Comparison of ENCODE assay signal across 12 mouse cellular contexts in genomic region chr3:37378412-37378811, GRCm38 (mm10). TPM values are rescaled to one million over a fixed set of nuclear protein-coding genes. Genes with fewer than 3 reads are reported as not detected.
DNase-seq lines count a peak whose midpoint lies in the region; ATAC-seq and TF ChIP-seq lines count a peak whose summit lies in the region.
"Had no signal": no experiment of that assay in that cellular context is flagged by ENCODE, and none has a peak within 500 bp of the region (broad histone marks: within the 10 kb centered on the region; RNA-seq: fewer than 3 reads in every experiment).

No protein-coding gene starts in this region.

- H3K4me2 ChIP-seq in midbrain, embryonic 13.5 days (replicated peaks): no peak overlapping the region
- no peak overlapping the region for H3K4me2 ChIP-seq in midbrain, embryonic 16.5 days (ENCODE audit: low read length)
- no peak overlapping the region for H3K4me2 ChIP-seq in myocyte (ENCODE audit: low read depth)
- H3K4me2 ChIP-seq: forebrain, embryonic 13.5 days; heart, embryonic 13.5 days had no signal

- no peak for TF ChIP-seq CTCF in gastrocnemius, adult 2 months (IDR thresholded peaks at IDR 0.05)

- no peak overlapping the region for H3K9ac ChIP-seq in midbrain, embryonic 13.5 days (replicated peaks)
- H3K9ac ChIP-seq in midbrain, embryonic 16.5 days (ENCODE audit: low read depth, low read length): no peak overlapping the region
- H3K9ac ChIP-seq: forebrain, embryonic 13.5 days; heart, embryonic 13.5 days; liver, embryonic 14.5 days had no signal

- TF ChIP-seq POLR2A in myocyte (IDR thresholded peaks at IDR 0.05; ENCODE audit: insufficient read length, low read depth): no peak

- no peaks in the 10 kb centered on the region for H3K36me3 ChIP-seq in midbrain, embryonic 13.5 days
- no peaks in the 10 kb centered on the region for H3K36me3 ChIP-seq in midbrain, embryonic 16.5 days (ENCODE audit: control insufficient read depth, insufficient read depth, low read length)
- H3K36me3 ChIP-seq in myocyte (ENCODE audit: control insufficient read depth, insufficient read depth): no peaks in the 10 kb centered on the region
- H3K36me3 ChIP-seq: heart, embryonic 13.5 days had no signal

- H3K27me3 ChIP-seq in midbrain, embryonic 13.5 days: no peaks in the 10 kb centered on the region
- H3K27me3 ChIP-seq in midbrain, embryonic 16.5 days (ENCODE audit: control insufficient read depth, insufficient read depth, low read depth, low read length): no peaks in the 10 kb centered on the region
- no peaks in the 10 kb centered on the region for H3K27me3 ChIP-seq in myocyte (ENCODE audit: control insufficient read depth, insufficient read depth, insufficient read length)
- H3K27me3 ChIP-seq: forebrain, embryonic 13.5 days; heart, embryonic 13.5 days had no signal

- H3ac ChIP-seq in myocyte (ENCODE audit: control insufficient read depth, insufficient read length): no peak overlapping the region

- H3K9me3 ChIP-seq in midbrain, embryonic 13.5 days: no peaks in the 10 kb centered on the region
- no peaks in the 10 kb centered on the region for H3K9me3 ChIP-seq in midbrain, embryonic 16.5 days (replicated peaks; ENCODE audit: control insufficient read depth, low read length, poor library complexity, severe bottlenecking)
- H3K9me3 ChIP-seq: forebrain, embryonic 13.5 days; heart, embryonic 13.5 days had no signal

- no peaks in the 10 kb centered on the region for H3K79me2 ChIP-seq in myocyte (ENCODE audit: control insufficient read depth, insufficient read depth)

- H3K4me3 ChIP-seq in gastrocnemius, adult 2 months: no peak overlapping the region
- no peak overlapping the region for H3K4me3 ChIP-seq in midbrain, embryonic 13.5 days (replicated peaks)
- no peak overlapping the region for H3K4me3 ChIP-seq in midbrain, embryonic 16.5 days (ENCODE audit: low read depth, low read length)
- H3K4me3 ChIP-seq in myocyte: no peak overlapping the region
- H3K4me3 ChIP-seq: forebrain, embryonic 13.5 days; heart, embryonic 13.5 days; layer of hippocampus, adult 2 months had no signal

- ATAC-seq in midbrain, embryonic 13.5 days: peak; percentile 43; the same call in 1 of the 2 replicates
- no peak for ATAC-seq in midbrain, embryonic 16.5 days
- ATAC-seq: forebrain, embryonic 13.5 days had no signal

- WGBS in midbrain, embryonic 13.5 days: 77% methylated on average over 6 of the region's 6 CpGs
- 67% methylated on average over 6 of the region's 6 CpGs for WGBS in midbrain, embryonic 16.5 days

- 0 out of 2 replicates have a peak, but pooled peaks cover 5% of the 10 kb centered on the region for H3K4me1 ChIP-seq in midbrain, embryonic 13.5 days (replicated peaks)
- no peaks in the 10 kb centered on the region for H3K4me1 ChIP-seq in midbrain, embryonic 16.5 days (ENCODE audit: control insufficient read depth, insufficient read depth, low read length)

- peak overlapping the region; percentile 85 for H3K27ac ChIP-seq in gastrocnemius, adult 2 months
- H3K27ac ChIP-seq in midbrain, embryonic 13.5 days: no peak overlapping the region
- H3K27ac ChIP-seq in midbrain, embryonic 16.5 days (ENCODE audit: low read length): no peak overlapping the region
- H3K27ac ChIP-seq: forebrain, embryonic 13.5 days; heart, embryonic 13.5 days; layer of hippocampus, adult 2 months; liver, embryonic 14.5 days had no signal

- DNase-seq in gastrocnemius, adult 2 months: no peak
- no peak for DNase-seq in gastrocnemius, postnatal 25 days
- DNase-seq in kidney, postnatal 25 days: peak; percentile 5 to 54
- DNase-seq in thymus, postnatal 0 days (ENCODE audit: low spot score): no peak
- DNase-seq in left cerebral cortex, postnatal 4 days: no peak

- intact Hi-C loops in gastrocnemius, adult 2 months (cut with DNase I): no loop called here
- intact Hi-C loops in left cerebral cortex, postnatal 4 days (cut with DNase I): no loop called here

TF ChIP-seq in myocyte, 11 proteins besides CTCF, POLR2A, EP300 and RAD21:
- TF ChIP-seq MAX (IDR thresholded peaks at IDR 0.05; ENCODE audit: low read depth): no peak
- TF ChIP-seq TCF12 (IDR thresholded peaks at IDR 0.05; ENCODE audit: insufficient read depth, poor library complexity, severe bottlenecking): no peak
- peak in 2 of 3 experiments; percentile 57 to 59 for TF ChIP-seq MYOD1 (IDR thresholded peaks at IDR 0.05; ENCODE audit: control insufficient read depth in 1 of 3, insufficient read length in 2 of 3, low read depth in 2 of 3)
- peak; percentile 46 to 81 (median 48) for TF ChIP-seq MYOG (IDR thresholded peaks at IDR 0.05; ENCODE audit: control insufficient read depth in 1 of 3, insufficient read depth in 1 of 3, insufficient read length in 2 of 3, low read depth in 2 of 3)

RNA-seq across cellular contexts. Expression of gene Fgf2, which starts 30.3 kb away (rescaled TPM):
- 10 to 100 TPM in 1 of 2 experiments, 1 to 10 TPM in 1; 5.4 to 12.1 TPM for total RNA-seq in gastrocnemius, adult 2 months (2021)
- 1 to 10 TPM; 7.4 to 8.9 TPM for total RNA-seq in gastrocnemius, postnatal 25 days (2021)
- polyA plus RNA-seq in midbrain, embryonic 13.5 days (2015; fragmentation: Nextera tagmentation; extraction: Ambion mirVana): 0.35 TPM in 2 replicates
- polyA plus RNA-seq in midbrain, embryonic 16.5 days (2015; fragmentation: Nextera tagmentation; extraction: Ambion mirVana): 0.44 and 0.55 TPM in 2 replicates
- polyA plus RNA-seq in myocyte (2012; fragmentation: generic; extraction: Trizol): 0.65 TPM
- 0.22 and 1.1 TPM in 2 replicates for polyA plus RNA-seq in thymus, postnatal 0 days (2015; fragmentation: Nextera tagmentation; extraction: Ambion mirVana)
- 1 to 10 TPM; 1.6 to 2.3 TPM for total RNA-seq in left cerebral cortex, postnatal 4 days (2021)

RNA-seq across cellular contexts. Expression of gene Spata5, which starts 41.3 kb away (rescaled TPM):
- 10 to 100 TPM; 10.3 to 10.8 TPM for total RNA-seq in gastrocnemius, adult 2 months (2021)
- total RNA-seq in gastrocnemius, postnatal 25 days (2021): 10 to 100 TPM in 1 of 2 experiments, 1 to 10 TPM in 1; 7.7 to 10.0 TPM
- polyA plus RNA-seq in midbrain, embryonic 13.5 days (2015; fragmentation: Nextera tagmentation; extraction: Ambion mirVana): 31.2 and 33.5 TPM in 2 replicates
- 30.3 and 33.9 TPM in 2 replicates for polyA plus RNA-seq in midbrain, embryonic 16.5 days (2015; fragmentation: Nextera tagmentation; extraction: Ambion mirVana)
- polyA plus RNA-seq in myocyte (2012; fragmentation: generic; extraction: Trizol): 24.2 TPM
- polyA plus RNA-seq in thymus, postnatal 0 days (2015; fragmentation: Nextera tagmentation; extraction: Ambion mirVana): 26.8 and 33.9 TPM in 2 replicates
- total RNA-seq in left cerebral cortex, postnatal 4 days (2021): 10 to 100 TPM; 28.1 to 29.2 TPM

RNA-seq across cellular contexts. Expression of gene Nudt6, which starts 41.6 kb away (rescaled TPM):
- 10 to 100 TPM; 28.1 to 28.2 TPM for total RNA-seq in gastrocnemius, adult 2 months (2021)
- 10 to 100 TPM; 23.7 to 24.3 TPM for total RNA-seq in gastrocnemius, postnatal 25 days (2021)
- 4.4 and 6.0 TPM in 2 replicates for polyA plus RNA-seq in midbrain, embryonic 13.5 days (2015; fragmentation: Nextera tagmentation; extraction: Ambion mirVana)
- 7.5 and 7.9 TPM in 2 replicates for polyA plus RNA-seq in midbrain, embryonic 16.5 days (2015; fragmentation: Nextera tagmentation; extraction: Ambion mirVana)
- 10.8 TPM for polyA plus RNA-seq in myocyte (2012; fragmentation: generic; extraction: Trizol)
- polyA plus RNA-seq in thymus, postnatal 0 days (2015; fragmentation: Nextera tagmentation; extraction: Ambion mirVana): 14.4 and 15.4 TPM in 2 replicates
- 1 to 10 TPM; 5.4 to 6.1 TPM for total RNA-seq in left cerebral cortex, postnatal 4 days (2021)

Comparison
In these comparisons a context has a peak if more than half of its experiments do, and no peak if none do; other contexts are left out.
1. DNase-seq: peak in kidney, postnatal 25 days (2 of 2); none in gastrocnemius, adult 2 months (single experiment), gastrocnemius, postnatal 25 days (single experiment), thymus, postnatal 0 days (single experiment) and left cerebral cortex, postnatal 4 days (single experiment).